Mouse (Mus musculus): ENCODE measurements around the gene Klk12.

The Klk12 gene

DNA sequence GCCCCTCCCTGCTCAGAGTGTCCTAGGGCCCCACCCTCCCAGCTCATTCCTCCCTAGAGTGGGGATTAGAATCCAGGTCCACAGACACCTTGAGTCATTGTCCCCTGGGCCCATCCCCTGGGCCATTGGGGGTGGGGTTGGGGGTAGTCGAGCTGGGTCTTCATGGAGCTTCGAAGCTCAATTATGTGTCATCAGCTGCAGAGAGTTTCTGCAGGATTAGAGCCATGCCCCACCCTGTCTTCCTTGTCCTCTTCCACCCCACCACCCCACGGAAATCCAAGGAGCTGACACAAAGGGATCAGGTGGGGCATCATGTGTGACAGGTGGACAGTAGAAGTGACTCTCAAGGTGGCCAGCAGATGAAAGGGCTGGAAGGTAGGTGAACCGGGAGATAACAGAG, at the start of gene Klk12:
Gene Klk12, plus strand, starts transcription at position 301 of the 400 bp plus-strand sequence.
- peak in 1 of 2 experiments; percentile 49 for DNase-seq (ENCODE audit: low spot score in 2 of 2)

- DNase-seq (ENCODE audit: low spot score in 2 of 2), result no peak
These were observed 20.9 kb upstream of the Klk12 start for GRCm38 (mm10) chr7:43747788-43748187.

GRCm38 (mm10) chr7:43752806-43753205, 15.9 kb upstream of the Klk12 start:
- no peak for DNase-seq (ENCODE audit: low spot score in 2 of 2)

- peak in 1 of 2 experiments; percentile 47 for DNase-seq (ENCODE audit: low spot score in 2 of 2)
These were observed 2.2 kb upstream of the Klk12 start for GRCm38 (mm10) chr7:43766484-43766883.

- DNase-seq (ENCODE audit: low spot score in 2 of 2), result peak; percentile 5 to 40
These were observed 939 bp downstream of the Klk12 start for GRCm38 (mm10) chr7:43769636-43770035.

GRCm38 (mm10) chr7:43770701-43771100, 2.0 kb downstream of the Klk12 start:
- peak; percentile 8 to 56 for DNase-seq (ENCODE audit: low spot score in 2 of 2)

DNA sequence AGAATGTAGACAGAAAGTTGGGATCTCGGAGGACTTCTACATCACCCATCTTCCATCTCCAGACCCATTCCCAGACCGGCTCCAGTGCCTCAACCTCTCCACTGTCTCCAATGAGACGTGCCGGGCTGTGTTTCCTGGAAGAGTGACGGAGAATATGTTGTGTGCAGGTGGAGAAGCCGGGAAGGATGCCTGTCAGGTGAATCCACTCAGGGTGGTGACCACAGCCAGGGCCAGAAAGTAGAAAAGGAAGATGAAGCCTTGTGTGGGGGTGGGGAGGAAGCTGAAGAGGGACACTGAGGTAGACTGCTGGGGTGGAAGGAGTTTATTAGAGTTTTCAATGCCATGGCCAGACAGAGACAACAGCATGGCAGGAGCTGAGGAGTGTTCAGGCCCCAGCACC, 3.2 kb downstream of the Klk12 start:
- peak; percentile 0 to 43 for DNase-seq (ENCODE audit: low spot score in 2 of 2)

DNA sequence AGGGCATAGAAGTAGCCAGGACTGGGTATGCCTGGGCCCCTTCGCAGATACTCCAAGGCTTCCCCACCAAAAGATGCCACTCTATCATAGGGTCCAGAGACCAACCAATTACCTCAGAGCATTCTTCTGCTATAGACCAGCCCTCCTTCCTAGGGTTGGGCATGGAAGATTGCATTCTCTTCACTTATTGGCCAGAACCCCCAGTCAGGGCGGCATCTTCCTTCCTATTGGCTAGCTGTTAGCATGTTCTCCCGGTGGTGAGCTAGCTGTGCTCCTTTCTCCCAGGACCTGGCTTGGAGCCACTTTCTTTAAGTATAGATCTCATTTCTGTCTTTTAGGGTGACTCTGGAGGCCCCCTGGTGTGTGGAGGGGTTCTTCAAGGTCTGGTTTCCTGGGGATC, 4.2 kb downstream of the Klk12 start:
- DNase-seq (ENCODE audit: low spot score in 2 of 2), result peak; percentile 7 to 34

DNA sequence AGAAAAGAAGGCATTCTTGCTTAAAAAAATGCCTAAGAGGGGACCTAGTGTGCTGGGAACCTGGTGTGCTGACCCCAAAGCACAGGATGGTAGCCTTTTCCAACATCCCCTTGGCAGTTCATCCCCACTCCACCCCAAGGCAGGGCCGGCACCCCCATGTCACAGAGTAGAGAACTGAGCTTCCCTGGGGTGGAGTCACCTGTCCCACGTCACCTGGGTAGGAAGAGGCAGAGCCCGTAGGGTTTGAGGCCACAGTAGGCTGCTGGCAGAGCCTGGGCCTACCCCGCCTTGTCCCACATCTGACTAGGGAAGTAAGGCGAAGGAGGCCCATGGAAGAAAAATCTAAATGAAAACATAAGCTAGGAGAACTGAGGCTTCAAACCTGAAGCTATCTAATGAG, 5.7 kb downstream of the Klk12 start, which contains the start of gene Klk11:
Gene Klk11, plus strand, starts transcription at position 241 of the 400 bp plus-strand sequence.
- DNase-seq (ENCODE audit: low spot score in 2 of 2), result peak; percentile 8 to 50

DNA sequence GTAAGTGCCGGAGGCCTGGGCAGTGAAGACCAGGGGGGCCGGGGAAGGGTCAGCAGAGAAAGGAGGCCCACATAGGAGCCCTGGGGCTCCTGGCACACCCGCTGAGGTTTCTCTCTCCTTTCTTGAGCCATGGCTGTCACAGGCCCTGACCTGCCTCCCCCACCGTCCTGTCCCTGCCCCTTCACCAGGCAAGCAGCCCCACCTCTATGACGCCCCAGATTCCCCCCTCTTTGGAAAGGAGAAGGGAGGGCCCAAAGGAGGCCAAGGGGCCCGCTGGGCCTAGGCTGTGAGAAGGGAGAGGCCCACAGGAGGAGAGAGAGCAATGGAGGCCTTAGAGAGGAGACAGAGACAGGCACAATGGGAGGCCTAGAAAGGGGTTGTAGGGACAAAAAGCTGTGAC, 6.1 kb downstream of the Klk12 start:
- peak; percentile 8 to 56 for DNase-seq (ENCODE audit: low spot score in 2 of 2)

DNA sequence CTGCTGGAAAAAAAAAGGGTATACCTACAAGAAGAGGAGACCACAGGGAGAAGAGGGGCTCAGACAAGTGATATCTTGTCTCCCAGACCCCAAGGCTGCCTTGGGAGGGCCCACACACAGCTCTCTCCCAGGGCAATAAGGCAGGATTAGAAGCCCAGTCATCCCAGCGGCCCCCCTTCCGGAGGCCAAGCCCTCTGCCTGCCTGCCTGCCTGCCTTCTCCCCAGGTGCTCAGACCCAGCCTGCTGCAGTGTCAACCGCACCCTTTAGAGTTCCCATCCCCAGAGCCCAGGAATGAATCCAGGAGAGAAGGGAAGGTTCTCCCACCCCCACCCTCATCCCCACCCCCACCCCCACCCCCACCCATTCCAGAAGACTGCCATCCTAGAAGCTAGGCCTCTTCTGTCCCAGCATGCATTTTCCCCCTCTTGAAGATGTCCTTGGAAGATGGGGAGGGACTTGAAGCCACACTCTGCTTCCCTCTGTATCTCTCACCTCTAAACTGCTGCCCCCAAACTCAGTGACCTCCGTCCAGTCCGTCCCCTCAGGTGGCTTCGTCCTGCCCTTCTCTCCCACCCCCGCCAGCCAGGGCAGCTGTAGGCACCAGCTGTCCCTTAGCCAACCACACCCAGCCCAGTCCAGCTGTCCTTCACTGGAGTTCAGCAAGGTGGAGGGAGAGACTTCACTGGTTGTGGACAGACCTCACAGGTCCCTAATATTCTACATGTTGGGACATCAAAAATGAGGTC, 6.8 kb downstream of the Klk12 start:
- DNase-seq (ENCODE audit: low spot score in 2 of 2), result peak; percentile 11 to 56

GRCm38 (mm10) chr7:43776506-43776905, 7.8 kb downstream of the Klk12 start:
- peak in 1 of 2 experiments; percentile 51 for DNase-seq (ENCODE audit: low spot score in 2 of 2)

- peak in 1 of 2 experiments; percentile 47 for DNase-seq (ENCODE audit: low spot score in 2 of 2)
These were observed 8.7 kb downstream of the Klk12 start for GRCm38 (mm10) chr7:43777423-43777822.

GRCm38 (mm10) chr7:43778176-43778970, 9.7 kb downstream of the Klk12 start:
- DNase-seq (ENCODE audit: low spot score in 2 of 2), result peak in 1 of 2 experiments; percentile 52

- no peak for DNase-seq (ENCODE audit: low spot score in 2 of 2)
These were observed 11.5 kb downstream of the Klk12 start for GRCm38 (mm10) chr7:43780241-43780640.

GRCm38 (mm10) chr7:43780746-43781145, 12.0 kb downstream of the Klk12 start, which contains the start of gene Klk10:
TSS of gene Klk10 (plus strand) at chr7:43781035.
- no peak for DNase-seq (ENCODE audit: low spot score in 2 of 2)

DNA sequence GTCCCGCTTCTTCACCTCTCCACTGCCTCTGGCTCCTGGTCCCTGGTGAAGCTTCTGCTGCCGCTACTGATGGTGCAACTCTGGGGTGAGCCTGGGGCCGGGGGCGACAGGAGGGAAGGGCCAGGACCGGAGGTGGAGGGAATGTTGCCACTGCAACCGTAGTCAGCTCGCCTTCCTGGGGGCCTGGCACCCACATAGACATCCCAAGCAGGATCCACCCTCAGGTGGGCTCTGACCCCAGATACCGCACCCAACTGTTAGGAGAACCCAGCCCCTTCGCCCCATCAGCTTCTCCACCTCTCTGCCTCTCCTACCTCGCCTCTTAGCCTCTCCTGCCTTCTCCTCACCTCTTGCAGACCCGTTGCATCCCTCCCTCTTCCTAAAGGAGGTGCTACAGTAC, 12.8 kb downstream of the Klk12 start:
- DNase-seq (ENCODE audit: low spot score in 2 of 2), result no peak

DNA sequence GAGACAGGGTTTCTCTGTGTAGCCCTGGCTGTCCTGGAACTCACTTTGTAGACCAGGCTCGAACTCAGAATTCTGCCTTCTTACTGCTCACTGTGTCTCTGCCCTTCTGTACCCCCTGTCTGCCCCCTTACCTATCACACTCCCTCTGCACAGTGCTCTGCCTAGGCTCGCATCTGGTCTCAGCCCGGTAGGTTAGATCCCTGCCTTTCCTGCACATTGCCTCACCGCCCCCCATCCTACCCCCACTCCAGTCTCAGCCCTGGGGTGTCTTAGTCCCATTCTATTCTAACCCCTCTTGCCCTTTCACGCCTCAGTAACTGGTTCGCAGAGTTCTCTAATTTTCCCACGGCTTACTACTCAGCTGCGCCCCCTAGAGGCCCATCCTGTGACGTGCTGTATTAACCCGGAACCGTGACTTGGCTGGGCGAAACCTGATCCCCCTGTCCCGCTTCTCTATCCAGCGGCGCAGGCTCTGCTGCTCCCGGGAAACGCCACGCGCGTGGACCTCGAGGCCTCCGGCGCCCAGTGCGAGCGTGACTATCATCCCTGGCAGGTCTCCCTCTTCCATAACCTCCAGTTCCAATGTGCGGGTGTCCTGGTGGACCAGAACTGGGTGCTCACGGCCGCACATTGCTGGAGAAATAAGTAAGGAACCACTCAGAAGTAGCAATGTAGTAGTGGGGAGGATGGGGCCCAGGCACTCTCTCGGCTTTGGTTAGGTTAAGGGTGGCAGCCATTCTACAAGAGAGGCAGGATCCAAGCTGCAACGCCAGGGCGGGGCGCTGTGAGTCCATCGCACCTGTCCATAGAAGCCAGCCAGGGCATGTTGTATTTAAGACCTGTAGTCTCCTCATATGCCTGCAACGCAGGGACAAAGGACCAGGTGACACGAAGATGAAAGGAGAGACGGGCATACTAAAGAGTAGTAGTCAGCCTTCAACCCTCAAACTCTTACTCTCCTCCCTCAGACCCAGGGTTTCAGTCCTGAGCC, 13.9 kb downstream of the Klk12 start:
- DNase-seq (ENCODE audit: low spot score in 2 of 2), result peak; percentile 60 to 87

DNA sequence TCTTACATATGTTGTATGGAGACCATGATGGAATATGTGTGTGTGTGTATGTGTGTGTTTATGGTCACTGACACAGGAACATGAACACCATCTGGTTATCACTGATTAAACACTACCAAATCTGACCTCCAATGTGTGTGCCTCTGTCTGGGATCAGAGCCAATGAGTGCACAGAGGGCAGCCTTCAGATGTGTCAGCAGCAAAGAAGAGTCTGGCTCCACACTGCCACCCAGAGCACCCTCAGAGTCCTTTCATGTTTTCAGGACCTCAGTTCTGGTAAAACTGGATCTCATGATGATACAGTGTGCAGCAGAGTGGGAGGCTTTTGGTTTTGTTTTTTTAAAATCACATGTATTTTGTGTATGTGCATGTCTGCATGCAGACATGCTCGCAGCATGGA, 16.6 kb downstream of the Klk12 start:
- DNase-seq (ENCODE audit: low spot score in 2 of 2), result no peak

DNA sequence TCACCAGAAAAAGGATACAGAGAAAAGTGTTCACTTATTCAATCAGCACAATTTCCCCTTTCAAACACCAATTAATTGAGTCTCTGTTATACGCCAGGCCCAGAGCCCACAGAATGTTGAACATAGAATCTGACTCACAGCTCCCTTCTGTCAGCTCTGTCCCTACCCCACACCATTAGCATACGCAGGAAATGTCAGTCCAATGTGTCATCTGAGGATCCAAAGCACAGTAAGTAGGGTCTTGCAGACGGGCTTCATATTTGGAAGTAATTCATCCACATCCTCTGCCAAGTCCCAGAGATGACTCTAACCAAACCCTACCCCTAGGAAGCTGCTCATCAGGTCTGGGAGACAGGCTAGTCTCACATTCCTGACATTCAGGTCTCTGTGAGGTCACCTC, 19.4 kb downstream of the Klk12 start:
- DNase-seq (ENCODE audit: low spot score in 2 of 2), result no peak

DNA sequence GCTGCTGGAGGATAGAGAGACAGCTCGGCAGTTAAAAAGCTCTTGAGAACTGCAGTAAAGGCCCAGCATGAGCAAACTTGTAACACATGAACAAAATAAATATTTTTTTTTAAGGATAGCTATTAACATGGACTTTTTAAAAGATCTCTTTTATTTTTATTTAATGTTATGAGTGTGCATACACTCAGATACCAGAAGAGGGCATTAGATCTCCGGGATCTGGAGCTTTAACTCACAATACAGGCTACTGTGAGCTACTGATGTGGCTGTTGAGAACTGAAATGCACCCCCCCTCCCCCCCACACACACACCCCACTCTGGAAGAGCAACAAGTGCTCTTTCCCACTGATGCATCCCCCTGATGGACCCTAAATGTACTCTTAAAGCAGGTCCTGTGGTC, 20.6 kb downstream of the Klk12 start:
- DNase-seq (ENCODE audit: low spot score in 2 of 2), result no peak
